Mouse (Mus musculus) cerebellum, adult 9-11 months (tissue): ENCODE measurements around the gene Padi4.

Source experiments
- DNase-seq: peaks from one replicate; pipeline ENCODE4 v3.0.0; 2022

Padi4 gene

GRCm38 (mm10) chr4:140787414-140787813, 13.4 kb upstream of the Padi4 start:
- DNase-seq, result no peak

GRCm38 (mm10) chr4:140785217-140785616, 11.2 kb upstream of the Padi4 start:
- no peak for DNase-seq

GRCm38 (mm10) chr4:140784292-140784945, 10.4 kb upstream of the Padi4 start:
- no peak for DNase-seq

GRCm38 (mm10) chr4:140782821-140783220, 8.8 kb upstream of the Padi4 start:
- DNase-seq, result no peak

- DNase-seq, result no peak
These were observed 6.5 kb upstream of the Padi4 start for GRCm38 (mm10) chr4:140780507-140780906.

GRCm38 (mm10) chr4:140779803-140780397, 5.9 kb upstream of the Padi4 start:
- DNase-seq, result no peak

- DNase-seq, result no peak
These were observed 2.6 kb upstream of the Padi4 start for GRCm38 (mm10) chr4:140776623-140777022.

- DNase-seq, result no peak
These were observed 1.8 kb upstream of the Padi4 start for GRCm38 (mm10) chr4:140775876-140776275.

- no peak for DNase-seq
These were observed 857 bp upstream of the Padi4 start for GRCm38 (mm10) chr4:140774893-140775292.

- no peak for DNase-seq
These were observed 2.9 kb downstream of the Padi4 start for GRCm38 (mm10) chr4:140771091-140771490.

GRCm38 (mm10) chr4:140770433-140770832, 3.6 kb downstream of the Padi4 start:
- DNase-seq, result no peak

GRCm38 (mm10) chr4:140768973-140769372, 5.1 kb downstream of the Padi4 start:
- no peak for DNase-seq

- DNase-seq, result no peak
These were observed 8.1 kb downstream of the Padi4 start for GRCm38 (mm10) chr4:140765936-140766335.

GRCm38 (mm10) chr4:140763158-140763557, 10.9 kb downstream of the Padi4 start:
- DNase-seq, result peak; percentile 7

GRCm38 (mm10) chr4:140761601-140762000, 12.4 kb downstream of the Padi4 start:
- no peak for DNase-seq

- no peak for DNase-seq
These were observed 18.2 kb downstream of the Padi4 start for GRCm38 (mm10) chr4:140755811-140756210.

GRCm38 (mm10) chr4:140753366-140753765, 20.7 kb downstream of the Padi4 start:
- DNase-seq, result no peak

- DNase-seq, result peak; percentile 11
These were observed 23.7 kb downstream of the Padi4 start for GRCm38 (mm10) chr4:140750328-140750727.

- DNase-seq, result no peak
These were observed 26.1 kb downstream of the Padi4 start for GRCm38 (mm10) chr4:140747978-140748377.

- peak; percentile 35 for DNase-seq
These were observed 29.4 kb downstream of the Padi4 start for GRCm38 (mm10) chr4:140744654-140745053.

GRCm38 (mm10) chr4:140743086-140743485, 30.9 kb downstream of the Padi4 start:
- DNase-seq, result no peak

- no peak for DNase-seq
These were observed 31.5 kb downstream of the Padi4 start, which contains the start of gene Padi6 for GRCm38 (mm10) chr4:140742543-140742942. Gene Padi6 (minus strand): TSS chr4:140742643.

- DNase-seq, result no peak
These were observed 32.6 kb downstream of the Padi4 start for GRCm38 (mm10) chr4:140741401-140741800.

- DNase-seq, result no peak
These were observed 33.4 kb downstream of the Padi4 start for GRCm38 (mm10) chr4:140740655-140741054.

- DNase-seq, result no peak
These were observed 41.2 kb downstream of the Padi4 start for GRCm38 (mm10) chr4:140732871-140733270.
